Mouse (Mus musculus): ENCODE results near the gene Sppl3. TPM values are rescaled to one million over a fixed set of nuclear protein-coding genes. Genes with fewer than 3 reads are reported as not detected.
A peak's percentile ranks its signal among the peaks of the same experiment; 100 is the strongest.

Gene Sppl3
- polyA plus RNA-seq, 1 experiment, result 69.2 TPM

DNA sequence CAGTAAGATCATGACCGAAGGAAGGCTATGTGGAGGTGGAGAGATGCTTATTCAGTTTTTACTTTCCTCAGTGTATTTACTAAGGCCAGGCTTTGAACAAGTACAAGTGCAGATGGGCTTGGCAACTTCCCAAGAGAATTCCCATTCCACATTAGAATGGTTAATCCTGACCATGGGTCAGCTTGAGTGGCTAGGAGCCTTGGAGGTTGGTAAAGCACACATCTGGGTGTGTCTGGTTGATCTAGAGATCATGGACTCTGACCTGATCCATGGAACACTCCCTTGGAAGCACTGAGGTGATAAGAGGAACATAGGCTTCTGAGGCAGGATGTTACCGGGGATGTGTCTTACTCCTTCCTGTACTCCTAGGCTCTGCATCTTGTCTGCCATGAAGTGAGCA lies 21.7 kb downstream of the Sppl3 start:
- Histone ChIP-seq H3K27me3 (ENCODE audit: control insufficient read depth, insufficient read depth, low read length, poor library complexity, severe bottlenecking) (no peaks in the 10 kb centered on the region), H3K4me3 (ENCODE audit: low read depth, low read length) (no peak overlapping the region), H3K27ac (ENCODE audit: insufficient read depth, low read length) (no peak overlapping the region), H3K9me3 (replicated peaks; ENCODE audit: control insufficient read depth, insufficient read depth, low read length, poor library complexity, severe bottlenecking) (no peaks in the 10 kb centered on the region), H3K9ac (ENCODE audit: low read depth, poor library complexity, severe bottlenecking) (no peak overlapping the region), H3K36me3 (ENCODE audit: control insufficient read depth, insufficient read depth, low read length, poor library complexity, severe bottlenecking) (peaks cover 4% of the 10 kb centered on the region; the same call in 1 of the 2 replicates), H3K4me1 (ENCODE audit: control insufficient read depth, insufficient read depth, low read length) (no peaks in the 10 kb centered on the region)
- TF ChIP-seq POLR2A (IDR thresholded peaks at IDR 0.05; ENCODE audit: insufficient read depth, low read length) (no peak), EP300 (IDR thresholded peaks at IDR 0.05; ENCODE audit: insufficient read depth, low read depth, low read length) (no peak), CTCF (IDR thresholded peaks at IDR 0.05; ENCODE audit: low read depth, low read length) (no peak)

GRCm38 (mm10) chr5:115035217-115035616 lies 24.3 kb downstream of the Sppl3 start:
- no peak overlapping the region for H3K4me3 ChIP-seq (ENCODE audit: low read depth, low read length)
- H3K9me3 ChIP-seq (replicated peaks; ENCODE audit: control insufficient read depth, insufficient read depth, low read length, poor library complexity, severe bottlenecking), result no peaks in the 10 kb centered on the region
- H3K9ac ChIP-seq (ENCODE audit: low read depth, poor library complexity, severe bottlenecking), result no peak overlapping the region
- no peaks in the 10 kb centered on the region for H3K4me1 ChIP-seq (ENCODE audit: control insufficient read depth, insufficient read depth, low read length)
- no peaks in the 10 kb centered on the region for H3K27me3 ChIP-seq (ENCODE audit: control insufficient read depth, insufficient read depth, low read length, poor library complexity, severe bottlenecking)
- TF ChIP-seq POLR2A (IDR thresholded peaks at IDR 0.05; ENCODE audit: insufficient read depth, low read length), result no peak
- TF ChIP-seq CTCF (IDR thresholded peaks at IDR 0.05; ENCODE audit: low read depth, low read length), result no peak
- no peaks in the 10 kb centered on the region for H3K36me3 ChIP-seq (ENCODE audit: control insufficient read depth, insufficient read depth, low read length, poor library complexity, severe bottlenecking)
- H3K27ac ChIP-seq (ENCODE audit: insufficient read depth, low read length), result no peak overlapping the region

GRCm38 (mm10) chr5:115037099-115037498 lies 26.2 kb downstream of the Sppl3 start:
- H3K27me3 ChIP-seq (ENCODE audit: control insufficient read depth, insufficient read depth, low read length, poor library complexity, severe bottlenecking), result no peaks in the 10 kb centered on the region
- H3K9me3 ChIP-seq (replicated peaks; ENCODE audit: control insufficient read depth, insufficient read depth, low read length, poor library complexity, severe bottlenecking), result no peaks in the 10 kb centered on the region
- H3K4me3 ChIP-seq (ENCODE audit: low read depth, low read length), result no peak overlapping the region
- no peak overlapping the region for H3K9ac ChIP-seq (ENCODE audit: low read depth, poor library complexity, severe bottlenecking)
- no peaks in the 10 kb centered on the region for H3K36me3 ChIP-seq (ENCODE audit: control insufficient read depth, insufficient read depth, low read length, poor library complexity, severe bottlenecking)
- no peaks in the 10 kb centered on the region for H3K4me1 ChIP-seq (ENCODE audit: control insufficient read depth, insufficient read depth, low read length)
- no peak overlapping the region for H3K27ac ChIP-seq (ENCODE audit: insufficient read depth, low read length)
- TF ChIP-seq EP300 (IDR thresholded peaks at IDR 0.05; ENCODE audit: insufficient read depth, low read depth, low read length) (no peak), POLR2A (IDR thresholded peaks at IDR 0.05; ENCODE audit: insufficient read depth, low read length) (no peak), CTCF (IDR thresholded peaks at IDR 0.05; ENCODE audit: low read depth, low read length) (no peak)

- TF ChIP-seq EP300 (IDR thresholded peaks at IDR 0.05; ENCODE audit: insufficient read depth, low read depth, low read length) (no peak), POLR2A (IDR thresholded peaks at IDR 0.05; ENCODE audit: insufficient read depth, low read length) (no peak), CTCF (IDR thresholded peaks at IDR 0.05; ENCODE audit: low read depth, low read length) (no peak)
- Histone ChIP-seq H3K4me3 (ENCODE audit: low read depth, low read length) (no peak overlapping the region), H3K27ac (ENCODE audit: insufficient read depth, low read length) (no peak overlapping the region), H3K36me3 (ENCODE audit: control insufficient read depth, insufficient read depth, low read length, poor library complexity, severe bottlenecking) (no peaks in the 10 kb centered on the region), H3K27me3 (ENCODE audit: control insufficient read depth, insufficient read depth, low read length, poor library complexity, severe bottlenecking) (no peaks in the 10 kb centered on the region), H3K4me1 (ENCODE audit: control insufficient read depth, insufficient read depth, low read length) (no peaks in the 10 kb centered on the region), H3K9me3 (replicated peaks; ENCODE audit: control insufficient read depth, insufficient read depth, low read length, poor library complexity, severe bottlenecking) (no peaks in the 10 kb centered on the region), H3K9ac (ENCODE audit: low read depth, poor library complexity, severe bottlenecking) (no peak overlapping the region)
Measured at GRCm38 (mm10) chr5:115040756-115041155, 29.8 kb downstream of the Sppl3 start.

DNA sequence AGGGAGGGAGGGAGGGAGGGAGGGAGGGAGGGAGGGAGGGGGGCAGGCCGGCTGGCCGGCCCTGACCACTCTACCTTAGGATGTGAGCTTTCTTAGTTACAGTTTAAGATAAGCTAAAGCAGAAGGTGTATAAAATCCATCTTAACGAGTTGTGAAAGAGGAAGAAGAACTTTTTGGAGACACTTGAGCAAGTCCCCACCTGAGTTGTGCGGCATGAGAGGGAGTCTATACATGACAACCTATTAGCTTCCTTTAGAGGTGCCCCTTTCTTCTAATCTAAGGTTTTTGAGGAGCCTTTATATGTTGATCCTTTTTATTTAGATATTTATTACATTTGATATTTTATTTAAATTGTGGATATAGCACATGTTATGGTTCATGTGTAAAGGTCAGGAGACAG lies 32.7 kb downstream of the Sppl3 start:
- Histone ChIP-seq H3K27me3 (ENCODE audit: control insufficient read depth, insufficient read depth, low read length, poor library complexity, severe bottlenecking) (no peaks in the 10 kb centered on the region), H3K9ac (ENCODE audit: low read depth, poor library complexity, severe bottlenecking) (no peak overlapping the region), H3K36me3 (ENCODE audit: control insufficient read depth, insufficient read depth, low read length, poor library complexity, severe bottlenecking) (no peaks in the 10 kb centered on the region), H3K9me3 (replicated peaks; ENCODE audit: control insufficient read depth, insufficient read depth, low read length, poor library complexity, severe bottlenecking) (no peaks in the 10 kb centered on the region), H3K27ac (ENCODE audit: insufficient read depth, low read length) (no peak overlapping the region), H3K4me3 (ENCODE audit: low read depth, low read length) (no peak overlapping the region), H3K4me1 (ENCODE audit: control insufficient read depth, insufficient read depth, low read length) (peaks cover under 1% of the 10 kb centered on the region)
- TF ChIP-seq EP300 (IDR thresholded peaks at IDR 0.05; ENCODE audit: insufficient read depth, low read depth, low read length) (no peak), CTCF (IDR thresholded peaks at IDR 0.05; ENCODE audit: low read depth, low read length) (no peak), POLR2A (IDR thresholded peaks at IDR 0.05; ENCODE audit: insufficient read depth, low read length) (no peak)

DNA sequence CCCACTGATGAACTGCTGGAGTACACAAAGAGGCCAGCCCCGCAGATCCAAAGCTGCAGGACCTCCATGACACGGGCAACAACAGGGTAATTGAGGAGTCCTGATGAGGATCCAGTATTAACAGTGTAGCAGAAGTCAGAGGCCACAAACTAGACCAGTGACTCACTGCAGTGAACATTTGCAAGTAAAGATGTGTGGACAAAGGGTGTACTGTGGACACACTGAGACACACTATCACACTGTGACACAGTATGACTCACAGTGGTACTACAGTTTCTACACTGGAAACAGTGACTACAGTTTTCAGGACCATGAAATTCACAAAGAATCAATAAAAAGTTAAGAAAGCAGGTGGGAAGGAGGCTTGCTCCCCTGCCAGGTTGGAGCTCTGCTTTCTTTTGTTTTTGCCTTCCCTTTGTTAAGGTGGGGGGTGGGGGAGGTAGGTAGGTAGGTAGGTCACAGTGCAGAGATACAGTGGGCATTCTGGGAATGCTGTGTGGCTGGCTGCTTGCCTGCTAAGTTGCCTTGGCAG lies 34.3 kb downstream of the Sppl3 start:
- no peaks in the 10 kb centered on the region for H3K27me3 ChIP-seq (ENCODE audit: control insufficient read depth, insufficient read depth, low read length, poor library complexity, severe bottlenecking)
- no peak overlapping the region for H3K4me3 ChIP-seq (ENCODE audit: low read depth, low read length)
- peak overlapping the region; percentile 9; the same call in 1 of the 2 replicates for H3K27ac ChIP-seq (ENCODE audit: insufficient read depth, low read length)
- no peaks in the 10 kb centered on the region for H3K36me3 ChIP-seq (ENCODE audit: control insufficient read depth, insufficient read depth, low read length, poor library complexity, severe bottlenecking)
- no peaks in the 10 kb centered on the region for H3K9me3 ChIP-seq (replicated peaks; ENCODE audit: control insufficient read depth, insufficient read depth, low read length, poor library complexity, severe bottlenecking)
- peaks cover 2% of the 10 kb centered on the region for H3K4me1 ChIP-seq (ENCODE audit: control insufficient read depth, insufficient read depth, low read length)
- no peak overlapping the region for H3K9ac ChIP-seq (ENCODE audit: low read depth, poor library complexity, severe bottlenecking)
- TF ChIP-seq CTCF (IDR thresholded peaks at IDR 0.05; ENCODE audit: low read depth, low read length), result no peak
- no peak for TF ChIP-seq POLR2A (IDR thresholded peaks at IDR 0.05; ENCODE audit: insufficient read depth, low read length)
- TF ChIP-seq EP300 (IDR thresholded peaks at IDR 0.05; ENCODE audit: insufficient read depth, low read depth, low read length), result no peak

Data from ES-Bruce4 (cell line).